Mouse (Mus musculus) cerebellum, postnatal 36 days (tissue): ENCODE measurements around the gene Tmbim7.
A peak's percentile ranks its signal among the peaks of the same experiment; 100 is the strongest.
"Not testable (repeated sequence)": the region's sequence is repeated elsewhere in the genome, so short reads cannot be mapped to it uniquely, and the experiment has no call there.

Experiments used
- DNase-seq, 2 experiments: peaks; one replicate each; pipeline ENCODE4 v3.0.0; 2021 to 2022; ENCODE audit warnings: mixed read lengths in 2 of 2

Tmbim7 gene

GRCm38 (mm10) chr5:3650881-3651280 is at the start of gene Tmbim7:
Gene Tmbim7, plus strand, starts transcription at chr5:3651181.
- no peak for DNase-seq

- DNase-seq, result no peak
Measured at GRCm38 (mm10) chr5:3607114-3607513, 43.9 kb upstream of the Tmbim7 start.

GRCm38 (mm10) chr5:3609241-3609640 is 41.7 kb upstream of the Tmbim7 start:
- no peak for DNase-seq

- not testable (repeated sequence) for DNase-seq
Measured at GRCm38 (mm10) chr5:3611835-3612234, 39.1 kb upstream of the Tmbim7 start.

GRCm38 (mm10) chr5:3620486-3620885 is 30.5 kb upstream of the Tmbim7 start:
- DNase-seq, result peak; percentile 74

- no peak for DNase-seq
Measured at GRCm38 (mm10) chr5:3630055-3630454, 20.9 kb upstream of the Tmbim7 start.

GRCm38 (mm10) chr5:3631512-3632271 is 19.3 kb upstream of the Tmbim7 start:
- no peak for DNase-seq

- no peak for DNase-seq
Measured at GRCm38 (mm10) chr5:3632285-3632684, 18.7 kb upstream of the Tmbim7 start.

GRCm38 (mm10) chr5:3633315-3633714 is 17.7 kb upstream of the Tmbim7 start:
- DNase-seq, result no peak

- no peak for DNase-seq
Measured at GRCm38 (mm10) chr5:3633951-3634350, 17.0 kb upstream of the Tmbim7 start.

GRCm38 (mm10) chr5:3635286-3635685 is 15.7 kb upstream of the Tmbim7 start:
- DNase-seq, result no peak

GRCm38 (mm10) chr5:3644621-3645020 is 6.4 kb upstream of the Tmbim7 start:
- no peak for DNase-seq

GRCm38 (mm10) chr5:3645326-3645725 is 5.7 kb upstream of the Tmbim7 start:
- no peak for DNase-seq

GRCm38 (mm10) chr5:3646539-3646938 is 4.4 kb upstream of the Tmbim7 start:
- no peak for DNase-seq

- peak; percentile 46 to 51 for DNase-seq
Measured at GRCm38 (mm10) chr5:3646991-3647707, 3.8 kb upstream of the Tmbim7 start.

- peak; percentile 84 to 90 for DNase-seq
Measured at GRCm38 (mm10) chr5:3647708-3648121, 3.3 kb upstream of the Tmbim7 start.

GRCm38 (mm10) chr5:3648206-3648848 is 2.7 kb upstream of the Tmbim7 start:
- no peak for DNase-seq

- no peak for DNase-seq
Measured at GRCm38 (mm10) chr5:3648849-3649210, 2.2 kb upstream of the Tmbim7 start.

- DNase-seq, result no peak
Measured at GRCm38 (mm10) chr5:3651621-3652020, 640 bp downstream of the Tmbim7 start.

GRCm38 (mm10) chr5:3652903-3653575 is 2.1 kb downstream of the Tmbim7 start:
- not testable (repeated sequence) for DNase-seq

- no peak for DNase-seq
Measured at GRCm38 (mm10) chr5:3653801-3654200, 2.8 kb downstream of the Tmbim7 start.

- no peak for DNase-seq
Measured at GRCm38 (mm10) chr5:3657085-3657484, 6.1 kb downstream of the Tmbim7 start, which contains the start of gene Gatad1. Gene Gatad1, minus strand, starts transcription at chr5:3657185.

GRCm38 (mm10) chr5:3665225-3665624 is 14.2 kb downstream of the Tmbim7 start:
- DNase-seq, result no peak
